Mouse (Mus musculus): ENCODE measurements around the gene Egflam.

Egflam gene

GRCm38 (mm10) chr15:7216581-7217272 lies 181.5 kb downstream of the Egflam start:
- no peak for DNase-seq (ENCODE audit: low spot score)

GRCm38 (mm10) chr15:7215845-7216244 lies 182.3 kb downstream of the Egflam start:
- no peak for DNase-seq (ENCODE audit: low spot score)

- DNase-seq (ENCODE audit: low spot score): no peak
Observed at GRCm38 (mm10) chr15:7213683-7214082, 184.5 kb downstream of the Egflam start.

DNA sequence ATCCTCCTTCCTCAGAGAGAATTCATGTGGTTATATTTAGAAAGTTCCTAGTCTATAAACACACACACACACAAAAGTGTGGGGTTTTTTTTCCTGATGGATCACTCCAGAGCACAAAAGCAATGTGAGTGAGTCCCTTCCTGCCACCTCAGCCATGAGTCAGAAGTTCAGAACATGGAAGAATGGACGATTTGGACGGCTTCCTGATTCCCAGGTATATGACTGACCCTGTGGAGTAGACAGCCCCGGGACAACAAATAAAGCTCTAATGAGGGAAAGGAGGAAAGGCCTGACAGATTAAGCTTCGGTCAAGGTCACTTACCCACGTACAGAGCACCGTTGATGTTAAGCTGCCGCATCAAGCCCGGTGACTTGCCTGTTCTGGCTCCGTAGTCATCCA lies 190.0 kb downstream of the Egflam start:
- no peak for DNase-seq (ENCODE audit: low spot score)

GRCm38 (mm10) chr15:7207292-7207691 lies 190.9 kb downstream of the Egflam start:
- no peak for DNase-seq (ENCODE audit: low spot score)

GRCm38 (mm10) chr15:7206110-7206509 lies 192.1 kb downstream of the Egflam start:
- DNase-seq (ENCODE audit: low spot score): no peak

DNA sequence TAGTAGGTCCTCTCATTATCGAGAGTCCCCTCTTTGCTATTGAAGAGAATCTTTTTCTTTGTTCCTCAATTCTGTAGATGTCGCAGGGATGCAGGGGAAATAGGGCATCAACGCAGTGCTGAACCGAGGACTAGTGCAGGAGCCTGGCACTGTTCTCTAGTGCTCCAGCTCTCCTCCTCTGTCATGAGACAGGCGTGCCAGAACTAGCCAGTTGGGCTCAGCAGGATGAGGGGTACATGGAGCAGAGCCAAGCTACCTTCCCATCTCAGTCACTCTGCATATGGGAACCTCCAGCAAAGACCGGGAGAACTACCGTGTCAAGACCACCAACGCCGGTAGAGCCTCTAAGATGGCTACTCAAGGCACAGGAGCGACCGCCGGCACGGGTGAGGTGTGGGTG lies 193.3 kb downstream of the Egflam start:
- no peak for DNase-seq (ENCODE audit: low spot score)

DNA sequence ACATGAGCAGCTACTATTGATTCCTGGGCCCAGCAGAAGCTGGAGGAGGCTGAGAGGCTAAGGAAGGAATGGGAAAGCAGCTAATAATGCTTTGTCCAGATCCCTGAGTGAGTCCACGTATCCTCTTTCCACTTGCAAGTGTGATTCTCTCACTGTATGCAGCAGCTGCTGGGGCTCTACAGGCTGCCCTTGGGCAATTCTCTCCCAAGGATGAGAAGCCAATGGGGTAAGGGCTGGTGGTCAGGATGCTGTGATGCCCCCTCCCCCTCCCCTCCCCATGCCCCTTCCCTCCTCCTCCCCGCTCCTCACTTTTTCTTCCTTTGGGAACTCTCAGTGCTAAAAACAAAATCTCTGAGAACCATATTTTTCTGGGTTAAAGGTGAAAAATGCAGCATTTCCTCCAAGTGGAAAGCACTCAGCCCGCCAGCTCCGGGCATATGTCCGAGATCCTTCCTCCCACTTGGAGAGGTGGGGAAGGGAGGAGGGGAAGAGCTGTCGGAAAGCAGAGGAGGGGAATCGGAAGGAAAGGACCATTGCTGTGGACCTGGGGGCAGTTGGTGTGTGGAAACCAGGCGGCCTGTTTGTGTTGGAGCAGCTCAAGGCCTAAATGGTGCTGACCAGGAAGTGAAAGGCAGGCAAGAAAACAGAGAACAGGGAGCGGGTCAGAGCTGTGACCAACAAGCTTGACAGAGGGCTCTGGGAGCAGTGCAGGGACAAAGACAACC lies 194.4 kb downstream of the Egflam start:
- no peak for DNase-seq (ENCODE audit: low spot score)

DNA sequence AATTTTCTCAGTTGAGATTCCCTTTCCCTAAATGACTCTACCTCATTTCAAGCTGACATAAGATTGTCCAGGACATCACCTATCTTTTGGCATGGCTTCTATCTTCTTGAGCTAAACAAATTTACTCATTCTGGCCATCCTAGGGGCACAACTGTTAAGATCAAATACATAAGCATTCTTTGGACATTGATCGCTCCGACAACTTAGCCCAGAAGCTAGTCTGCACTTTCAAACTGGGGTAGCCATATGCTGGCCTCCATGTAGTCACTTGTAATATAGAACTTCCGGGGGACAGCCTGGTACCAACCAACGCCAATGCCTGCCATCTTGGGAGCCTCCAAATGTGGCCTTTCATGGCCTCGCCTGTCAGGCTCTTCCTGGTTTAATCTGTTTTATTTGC lies 195.2 kb downstream of the Egflam start:
- DNase-seq (ENCODE audit: low spot score): no peak

GRCm38 (mm10) chr15:7201421-7202380 lies 196.5 kb downstream of the Egflam start:
- no peak for DNase-seq (ENCODE audit: low spot score)

DNA sequence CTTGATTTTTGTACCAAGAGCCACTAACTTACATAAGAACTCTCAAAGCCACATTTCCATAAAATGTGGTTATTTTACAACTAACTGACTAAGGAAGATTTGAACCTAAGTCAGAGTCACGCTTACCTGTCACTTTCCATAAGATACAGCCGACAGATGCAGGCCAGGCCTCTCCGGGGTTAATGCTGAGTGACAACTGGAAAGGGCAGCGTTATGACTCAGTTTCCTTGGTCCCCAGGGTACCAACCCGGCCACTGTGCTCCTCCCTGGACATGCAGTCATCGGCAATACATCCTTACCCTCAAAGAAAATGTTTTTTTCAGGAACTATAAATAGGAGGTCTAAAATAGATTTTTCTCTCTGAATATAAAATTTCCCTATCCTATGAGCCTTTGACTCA lies 197.9 kb downstream of the Egflam start:
- DNase-seq (ENCODE audit: low spot score): no peak

DNA sequence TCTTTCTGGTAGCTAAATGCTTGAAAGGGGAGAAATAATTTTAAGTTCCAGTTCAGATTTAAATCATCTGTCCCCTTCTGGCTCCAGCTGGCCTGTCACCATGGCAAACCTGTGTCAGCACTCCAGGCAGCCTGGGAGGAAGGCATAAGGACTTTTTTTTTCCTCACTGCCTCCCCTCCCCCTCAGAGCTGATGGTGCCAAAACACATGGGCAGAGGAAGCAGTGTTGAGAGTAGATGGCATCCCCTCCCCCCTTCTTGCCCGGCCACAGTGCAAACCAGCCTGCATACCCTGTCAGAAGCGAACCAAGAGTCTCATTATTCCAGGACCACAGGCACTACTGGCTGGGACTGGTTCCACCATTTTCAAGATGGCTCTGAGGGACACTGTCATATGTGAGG lies 199.4 kb downstream of the Egflam start:
- DNase-seq (ENCODE audit: low spot score): no peak

DNA sequence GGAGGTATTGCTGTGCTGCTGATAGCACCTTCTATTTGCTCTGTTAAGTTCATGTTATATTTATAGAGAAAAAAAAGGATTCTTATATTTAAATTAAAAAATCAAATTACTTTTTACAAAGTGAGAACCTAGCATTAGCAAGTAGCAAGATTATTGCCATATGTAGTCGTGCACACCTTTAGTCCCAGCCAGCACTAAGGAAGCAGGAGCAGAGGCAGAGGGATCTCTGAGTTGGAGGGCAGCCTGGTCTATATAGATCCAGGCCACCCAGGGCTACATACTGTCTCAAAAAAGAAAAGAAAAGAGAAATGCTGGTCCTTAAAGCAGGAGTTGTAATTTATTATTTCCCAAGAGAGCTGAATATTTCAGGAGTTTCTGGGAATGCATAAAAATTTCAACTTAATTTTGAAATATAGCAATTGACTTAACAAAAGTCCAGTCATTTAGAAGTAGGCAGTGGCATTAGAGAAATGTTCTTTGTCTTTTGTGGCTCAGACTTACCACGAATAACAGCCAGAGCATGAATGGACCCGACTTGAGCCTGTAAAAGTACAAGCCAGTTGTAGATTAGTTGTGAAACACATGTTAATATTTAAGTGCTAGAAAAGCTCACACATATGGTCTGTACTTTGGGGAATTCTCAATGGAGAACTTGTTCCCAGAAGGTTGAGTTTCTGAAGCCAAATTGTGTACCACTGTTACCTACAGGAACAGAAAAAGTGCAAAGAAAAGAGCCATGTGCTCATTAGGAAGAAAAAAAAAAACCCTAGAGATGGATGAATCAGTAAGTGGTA lies 200.3 kb downstream of the Egflam start:
- no peak for DNase-seq (ENCODE audit: low spot score)

DNA sequence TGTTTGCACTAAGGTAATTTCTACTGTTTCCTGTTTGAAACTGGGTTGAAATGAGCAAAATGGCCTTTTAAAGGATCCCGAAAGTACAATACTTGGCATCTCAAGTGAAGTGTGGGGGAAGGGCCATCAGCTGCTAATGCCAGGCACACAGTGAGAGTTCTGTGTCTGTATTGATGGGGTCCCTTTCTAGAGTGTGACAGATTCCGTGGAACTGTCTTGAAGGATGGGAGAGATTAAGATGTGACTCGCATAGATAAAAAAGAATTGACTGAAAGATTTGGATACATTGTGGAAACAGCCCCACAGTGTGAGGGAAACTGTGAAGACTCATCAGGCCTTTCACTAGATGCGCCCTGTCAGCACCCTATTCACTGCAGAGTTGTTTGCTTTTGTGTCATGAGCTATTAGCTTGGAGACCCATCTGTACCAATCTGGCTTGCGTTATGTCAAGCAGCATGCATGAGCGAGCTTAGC lies 203.4 kb downstream of the Egflam start:
- no peak for DNase-seq (ENCODE audit: low spot score)

GRCm38 (mm10) chr15:7194147-7194720 lies 204.0 kb downstream of the Egflam start:
- no peak for DNase-seq (ENCODE audit: low spot score)

- DNase-seq (ENCODE audit: low spot score): no peak
Observed at GRCm38 (mm10) chr15:7192582-7192981, 205.6 kb downstream of the Egflam start.

DNA sequence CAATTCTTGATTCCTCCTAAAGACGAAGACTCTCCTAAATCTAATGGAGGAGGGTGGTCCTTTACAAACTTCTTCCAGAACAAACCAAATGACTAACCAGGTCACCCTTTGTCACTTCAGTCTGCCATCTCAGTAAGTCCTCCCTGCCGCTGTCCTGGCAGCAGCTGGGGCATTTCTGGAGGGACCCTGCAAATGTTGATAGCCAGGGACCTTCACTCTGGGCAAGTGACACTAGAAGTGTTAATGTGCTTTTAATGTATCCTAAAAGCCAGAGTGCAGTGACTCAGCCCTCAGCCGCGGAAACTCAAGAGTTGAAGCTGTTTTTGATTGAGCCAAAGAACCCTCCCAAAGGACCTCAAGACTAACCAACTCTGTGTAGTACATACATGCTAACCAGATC lies 207.1 kb downstream of the Egflam start:
- no peak for DNase-seq (ENCODE audit: low spot score)

DNA sequence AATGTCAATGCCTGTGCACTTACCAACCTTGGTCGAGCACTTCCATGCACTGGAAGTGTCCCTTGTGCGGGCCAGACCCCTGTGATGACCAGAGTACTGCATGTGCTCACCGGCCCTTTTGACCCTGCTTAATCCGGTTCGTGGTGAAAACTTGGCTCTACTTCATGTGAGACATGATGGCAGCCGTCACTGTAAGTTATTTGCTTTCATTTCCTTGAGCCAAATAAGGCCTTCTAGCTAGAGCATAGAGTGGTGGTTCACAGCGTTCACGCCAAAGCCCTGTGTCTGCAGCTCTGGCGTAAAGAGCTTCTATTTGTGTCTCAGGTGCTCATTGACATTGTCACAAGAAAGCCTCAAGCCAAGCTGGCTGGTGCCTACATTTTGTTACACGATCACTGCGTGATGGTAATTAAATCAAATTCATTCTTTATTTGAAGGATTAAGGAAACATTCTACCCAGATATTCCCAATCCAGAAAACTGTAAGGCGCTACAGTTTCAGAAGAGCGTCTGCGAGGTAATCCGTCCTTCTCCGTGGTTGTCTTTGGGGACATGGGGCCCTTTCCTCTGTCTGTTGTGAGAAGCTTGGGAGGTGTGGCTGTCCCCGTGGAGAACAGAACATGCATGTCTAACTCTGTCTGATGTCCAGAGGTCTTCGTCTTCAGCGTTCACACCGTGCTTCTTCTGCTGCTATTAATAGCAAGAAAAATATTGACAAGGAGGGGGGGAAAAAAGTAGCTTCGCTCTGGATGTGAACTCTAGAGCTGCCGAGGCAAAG lies 208.3 kb downstream of the Egflam start:
- DNase-seq (ENCODE audit: low spot score): no peak

- no peak for DNase-seq (ENCODE audit: low spot score)
Observed at GRCm38 (mm10) chr15:7187682-7188081, 210.5 kb downstream of the Egflam start.

DNA sequence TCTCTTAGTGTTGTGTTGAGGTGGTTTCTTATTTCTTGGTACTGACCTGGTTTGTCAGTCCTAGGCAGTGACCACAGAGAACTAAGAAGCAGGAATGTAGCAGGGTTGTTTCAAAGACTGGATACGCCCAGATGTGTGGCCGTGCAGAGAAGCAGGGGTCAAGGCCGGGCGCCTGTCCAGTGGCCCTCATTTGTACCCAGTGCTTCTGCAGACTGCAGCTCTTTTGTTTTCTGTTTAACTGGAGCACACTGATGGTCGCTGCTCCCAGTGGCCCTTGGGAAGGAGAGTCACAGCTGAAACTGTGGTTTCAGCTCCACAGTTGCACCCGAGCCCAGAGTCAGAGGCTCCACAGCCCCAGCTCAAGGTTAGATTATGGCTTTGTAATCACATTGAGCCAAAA lies 217.6 kb downstream of the Egflam start:
- DNase-seq (ENCODE audit: low spot score): no peak

DNA sequence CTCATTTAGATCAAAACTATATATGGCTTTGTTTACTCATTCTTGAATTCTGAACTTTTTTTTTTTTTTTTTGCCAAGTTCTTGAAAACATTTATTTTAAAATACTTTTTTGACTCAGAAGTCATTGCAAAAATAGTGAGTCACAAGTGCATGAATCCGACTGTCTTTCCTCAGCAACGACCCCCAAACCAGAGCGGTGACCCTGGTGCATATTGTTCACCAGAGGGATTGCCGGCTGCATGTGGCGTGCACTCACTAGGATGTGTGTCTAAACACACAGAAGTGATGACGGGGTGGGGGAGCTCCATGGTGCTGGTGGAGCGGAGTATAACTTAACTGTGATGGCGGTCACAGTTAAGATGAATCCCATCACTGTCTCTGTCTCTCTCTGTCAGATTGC lies 224.4 kb downstream of the Egflam start:
- DNase-seq (ENCODE audit: low spot score): no peak

Data from ovary, postnatal 10 days (tissue).